Mouse (Mus musculus): ENCODE data around the gene Tcap. TPM values are rescaled to one million over a fixed set of nuclear protein-coding genes. Genes with fewer than 3 reads are reported as not detected.

The Tcap gene
- polyA plus RNA-seq, 1 experiment from 2014 or later, result 0.23 TPM

- H3K9me3 ChIP-seq (ENCODE audit: control insufficient read depth, low read length), result no peaks in the 10 kb centered on the region
- no peaks in the 10 kb centered on the region for H3K4me1 ChIP-seq (replicated peaks; ENCODE audit: control insufficient read depth, insufficient read depth, low read length)
- H3K27me3 ChIP-seq (replicated peaks; ENCODE audit: control insufficient read depth, insufficient read depth, low read length), result peaks cover 8% of the 10 kb centered on the region
- H3K4me3 ChIP-seq (replicated peaks; ENCODE audit: low read length), result no peak within 1 kb of the TSS
- ATAC-seq, result no peak
- whole genome bisulfite sequencing, result 55% methylated on average over 25 of the region's 25 CpGs
- H3K4me2 ChIP-seq (ENCODE audit: low read length), result no peak within 1 kb of the TSS
- H3K36me3 ChIP-seq (ENCODE audit: control insufficient read depth, insufficient read depth), result no peaks in the 10 kb centered on the region
- no peak within 1 kb of the TSS; the same call in 1 of the 2 replicates for H3K9ac ChIP-seq (replicated peaks; ENCODE audit: low read depth, low read length)
- H3K27ac ChIP-seq (ENCODE audit: low read length), result no peak within 1 kb of the TSS
Observed at GRCm38 (mm10) chr11:98385638-98386585, 2.3 kb downstream of the Tcap start, which contains the start of gene Pnmt. TSS of gene Pnmt (plus strand) at chr11:98386450.

DNA sequence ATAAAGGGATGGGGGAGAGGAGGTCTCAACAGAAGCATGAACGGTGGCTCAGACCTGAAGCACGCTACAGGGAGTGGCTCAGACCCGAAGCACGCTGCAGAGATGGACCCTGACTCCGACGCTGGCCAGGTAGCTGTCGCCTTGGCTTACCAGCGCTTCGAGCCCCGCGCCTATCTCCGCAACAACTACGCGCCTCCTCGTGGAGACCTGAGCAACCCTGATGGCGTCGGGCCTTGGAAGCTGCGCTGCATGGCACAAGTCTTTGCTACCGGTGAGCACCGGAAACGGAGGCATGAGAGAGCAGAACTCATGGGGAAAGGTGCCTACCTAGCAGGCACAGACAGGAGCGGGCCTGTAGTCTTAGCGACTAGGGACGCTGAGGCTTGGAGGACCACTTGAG lies 3.0 kb downstream of the Tcap start:
- H3K4me2 ChIP-seq (ENCODE audit: low read length), result no peak overlapping the region
- no peak overlapping the region for H3K27ac ChIP-seq (ENCODE audit: low read length)
- H3K36me3 ChIP-seq (ENCODE audit: control insufficient read depth, insufficient read depth), result no peaks in the 10 kb centered on the region
- peaks cover 9% of the 10 kb centered on the region for H3K27me3 ChIP-seq (replicated peaks; ENCODE audit: control insufficient read depth, insufficient read depth, low read length)
- H3K4me1 ChIP-seq (replicated peaks; ENCODE audit: control insufficient read depth, insufficient read depth, low read length), result no peaks in the 10 kb centered on the region
- no peaks in the 10 kb centered on the region for H3K9me3 ChIP-seq (ENCODE audit: control insufficient read depth, low read length)
- no peak overlapping the region for H3K4me3 ChIP-seq (replicated peaks; ENCODE audit: low read length)
- WGBS, result 18% methylated on average over 24 of the region's 24 CpGs
- no peak for ATAC-seq
- H3K9ac ChIP-seq (replicated peaks; ENCODE audit: low read depth, low read length), result no peak overlapping the region

- no peaks in the 10 kb centered on the region for H3K36me3 ChIP-seq (ENCODE audit: control insufficient read depth, insufficient read depth)
- no peaks in the 10 kb centered on the region for H3K9me3 ChIP-seq (ENCODE audit: control insufficient read depth, low read length)
- no peak overlapping the region for H3K4me3 ChIP-seq (replicated peaks; ENCODE audit: low read length)
- WGBS, result 60% methylated on average over 14 of the region's 14 CpGs
- peaks cover 9% of the 10 kb centered on the region for H3K27me3 ChIP-seq (replicated peaks; ENCODE audit: control insufficient read depth, insufficient read depth, low read length)
- H3K4me1 ChIP-seq (replicated peaks; ENCODE audit: control insufficient read depth, insufficient read depth, low read length), result no peaks in the 10 kb centered on the region
- H3K4me2 ChIP-seq (ENCODE audit: low read length), result no peak overlapping the region
- no peak for ATAC-seq
- H3K9ac ChIP-seq (replicated peaks; ENCODE audit: low read depth, low read length), result no peak overlapping the region
- H3K27ac ChIP-seq (ENCODE audit: low read length), result no peak overlapping the region
Observed at GRCm38 (mm10) chr11:98387056-98387577, 3.5 kb downstream of the Tcap start.

- Histone ChIP-seq H3K4me3 (replicated peaks; ENCODE audit: low read length) (no peak overlapping the region), H3K9ac (replicated peaks; ENCODE audit: low read depth, low read length) (no peak overlapping the region), H3K27me3 (replicated peaks; ENCODE audit: control insufficient read depth, insufficient read depth, low read length) (peaks cover 9% of the 10 kb centered on the region), H3K36me3 (ENCODE audit: control insufficient read depth, insufficient read depth) (no peaks in the 10 kb centered on the region), H3K9me3 (ENCODE audit: control insufficient read depth, low read length) (no peaks in the 10 kb centered on the region), H3K4me2 (ENCODE audit: low read length) (no peak overlapping the region), H3K4me1 (replicated peaks; ENCODE audit: control insufficient read depth, insufficient read depth, low read length) (peaks cover under 1% of the 10 kb centered on the region), H3K27ac (ENCODE audit: low read length) (no peak overlapping the region)
- ATAC-seq, result no peak
- 75% methylated on average over 10 of the region's 10 CpGs for WGBS
Observed at GRCm38 (mm10) chr11:98388282-98388681, 4.7 kb downstream of the Tcap start.

GRCm38 (mm10) chr11:98389221-98389780 lies 5.7 kb downstream of the Tcap start:
- Histone ChIP-seq H3K27ac (ENCODE audit: low read length) (no peak overlapping the region), H3K4me1 (replicated peaks; ENCODE audit: control insufficient read depth, insufficient read depth, low read length) (peaks cover 10% of the 10 kb centered on the region), H3K4me2 (ENCODE audit: low read length) (no peak overlapping the region), H3K36me3 (ENCODE audit: control insufficient read depth, insufficient read depth) (no peaks in the 10 kb centered on the region), H3K9ac (replicated peaks; ENCODE audit: low read depth, low read length) (no peak overlapping the region), H3K4me3 (replicated peaks; ENCODE audit: low read length) (no peak overlapping the region), H3K27me3 (replicated peaks; ENCODE audit: control insufficient read depth, insufficient read depth, low read length) (peaks cover 9% of the 10 kb centered on the region), H3K9me3 (ENCODE audit: control insufficient read depth, low read length) (no peaks in the 10 kb centered on the region)
- ATAC-seq, result peak; percentile 26; the same call in 1 of the 2 replicates
- 23% methylated on average over 9 of the region's 9 CpGs for whole genome bisulfite sequencing

GRCm38 (mm10) chr11:98390141-98390540 lies 6.5 kb downstream of the Tcap start:
- no peak overlapping the region for H3K4me3 ChIP-seq (replicated peaks; ENCODE audit: low read length)
- no peak overlapping the region for H3K4me2 ChIP-seq (ENCODE audit: low read length)
- 73% methylated on average over 12 of the region's 12 CpGs for whole genome bisulfite sequencing
- peaks cover 13% of the 10 kb centered on the region for H3K4me1 ChIP-seq (replicated peaks; ENCODE audit: control insufficient read depth, insufficient read depth, low read length)
- H3K9me3 ChIP-seq (ENCODE audit: control insufficient read depth, low read length), result no peaks in the 10 kb centered on the region
- no peak for ATAC-seq
- H3K9ac ChIP-seq (replicated peaks; ENCODE audit: low read depth, low read length), result no peak overlapping the region
- no peaks in the 10 kb centered on the region for H3K36me3 ChIP-seq (ENCODE audit: control insufficient read depth, insufficient read depth)
- H3K27me3 ChIP-seq (replicated peaks; ENCODE audit: control insufficient read depth, insufficient read depth, low read length), result peaks cover 9% of the 10 kb centered on the region
- H3K27ac ChIP-seq (ENCODE audit: low read length), result no peak overlapping the region

DNA sequence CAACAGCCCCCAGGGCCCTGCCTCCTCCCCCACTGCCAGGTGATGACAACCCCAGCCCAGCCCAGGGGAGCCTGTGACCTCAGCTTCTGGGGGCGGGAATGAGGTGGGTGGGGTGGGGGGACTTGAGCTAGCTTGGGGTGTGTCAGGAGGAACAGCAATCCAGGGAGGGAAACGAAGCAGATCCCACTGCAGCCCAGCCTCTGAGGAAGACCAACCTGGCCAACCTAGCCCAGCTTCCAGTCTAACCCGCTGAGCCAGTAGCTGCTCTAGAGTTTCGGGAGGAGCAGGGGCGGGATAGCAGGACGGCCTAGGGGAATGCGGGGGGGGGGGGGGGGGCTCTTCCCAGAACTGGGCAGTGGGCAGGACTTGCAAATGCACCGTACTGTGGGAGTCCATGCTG lies 8.4 kb downstream of the Tcap start:
- Histone ChIP-seq H3K4me3 (replicated peaks; ENCODE audit: low read length) (no peak overlapping the region), H3K27me3 (replicated peaks; ENCODE audit: control insufficient read depth, insufficient read depth, low read length) (peaks cover 5% of the 10 kb centered on the region), H3K9me3 (ENCODE audit: control insufficient read depth, low read length) (no peaks in the 10 kb centered on the region), H3K4me1 (replicated peaks; ENCODE audit: control insufficient read depth, insufficient read depth, low read length) (peaks cover 13% of the 10 kb centered on the region), H3K4me2 (ENCODE audit: low read length) (no peak overlapping the region), H3K36me3 (ENCODE audit: control insufficient read depth, insufficient read depth) (no peaks in the 10 kb centered on the region), H3K9ac (replicated peaks; ENCODE audit: low read depth, low read length) (no peak overlapping the region), H3K27ac (ENCODE audit: low read length) (no peak overlapping the region)
- no peak for ATAC-seq
- WGBS, result 20% methylated on average over 4 of the region's 8 CpGs

DNA sequence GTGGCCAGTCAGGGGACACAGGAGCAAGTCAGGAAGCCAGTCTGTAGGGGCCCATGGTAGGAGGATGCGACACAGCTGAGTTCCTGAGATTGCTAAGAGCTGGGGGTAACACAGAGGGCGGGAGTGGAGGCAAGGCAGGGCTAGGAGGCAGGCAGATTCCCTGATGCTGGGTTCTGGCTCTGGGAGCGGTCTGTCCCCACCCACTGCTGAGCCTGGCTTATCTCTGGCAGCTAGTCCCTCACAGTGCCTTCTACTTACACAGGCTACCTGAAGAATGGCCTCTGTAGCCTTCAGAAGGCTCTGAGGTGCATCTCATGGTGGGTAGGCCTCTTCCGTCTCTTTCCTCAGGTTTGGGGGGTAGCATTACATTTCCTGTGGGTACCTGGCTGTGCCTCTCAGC lies 9.0 kb downstream of the Tcap start:
- 56% methylated on average over 4 of the region's 4 CpGs for WGBS
- no peak overlapping the region for H3K27ac ChIP-seq (ENCODE audit: low read length)
- no peak for ATAC-seq
- H3K4me1 ChIP-seq (replicated peaks; ENCODE audit: control insufficient read depth, insufficient read depth, low read length), result peaks cover 13% of the 10 kb centered on the region
- H3K27me3 ChIP-seq (replicated peaks; ENCODE audit: control insufficient read depth, insufficient read depth, low read length), result peaks cover 3% of the 10 kb centered on the region
- no peak overlapping the region for H3K4me3 ChIP-seq (replicated peaks; ENCODE audit: low read length)
- H3K9me3 ChIP-seq (ENCODE audit: control insufficient read depth, low read length), result no peaks in the 10 kb centered on the region
- H3K9ac ChIP-seq (replicated peaks; ENCODE audit: low read depth, low read length), result no peak overlapping the region
- no peaks in the 10 kb centered on the region for H3K36me3 ChIP-seq (ENCODE audit: control insufficient read depth, insufficient read depth)
- no peak overlapping the region for H3K4me2 ChIP-seq (ENCODE audit: low read length)

- H3K36me3 ChIP-seq (ENCODE audit: control insufficient read depth, insufficient read depth), result no peaks in the 10 kb centered on the region
- no peak overlapping the region for H3K4me3 ChIP-seq (replicated peaks; ENCODE audit: low read length)
- H3K4me1 ChIP-seq (replicated peaks; ENCODE audit: control insufficient read depth, insufficient read depth, low read length), result peaks cover 13% of the 10 kb centered on the region
- H3K9ac ChIP-seq (replicated peaks; ENCODE audit: low read depth, low read length), result no peak overlapping the region
- WGBS, result 71% methylated on average over 6 of the region's 6 CpGs
- peaks cover 3% of the 10 kb centered on the region for H3K27me3 ChIP-seq (replicated peaks; ENCODE audit: control insufficient read depth, insufficient read depth, low read length)
- no peak overlapping the region for H3K4me2 ChIP-seq (ENCODE audit: low read length)
- 0 out of 2 replicates have a peak, but pooled peaks have one; percentile 16 for ATAC-seq
- no peaks in the 10 kb centered on the region for H3K9me3 ChIP-seq (ENCODE audit: control insufficient read depth, low read length)
- no peak overlapping the region for H3K27ac ChIP-seq (ENCODE audit: low read length)
Observed at GRCm38 (mm10) chr11:98393317-98393716, 9.7 kb downstream of the Tcap start.

Data from forebrain, embryonic 16.5 days (tissue).